Mouse (Mus musculus): ENCODE measurements around the gene 4933406M09Rik.

4933406M09Rik gene

GRCm38 (mm10) chr1:134433002-134433401 lies 47.3 kb downstream of the 4933406M09Rik start:
- DNase-seq (ENCODE audit: low spot score in 2 of 2): no peak

GRCm38 (mm10) chr1:134433473-134433872 lies 47.7 kb downstream of the 4933406M09Rik start:
- DNase-seq (ENCODE audit: low spot score in 2 of 2): no peak

GRCm38 (mm10) chr1:134435414-134435813 lies 49.7 kb downstream of the 4933406M09Rik start:
- peak in 1 of 2 experiments; percentile 41 for DNase-seq (ENCODE audit: low spot score in 2 of 2)

GRCm38 (mm10) chr1:134440437-134440836 lies 54.7 kb downstream of the 4933406M09Rik start:
- DNase-seq (ENCODE audit: low spot score in 2 of 2): no peak
